Mouse (Mus musculus) Muller cell, postnatal 12 days (primary cell): ENCODE data around the gene Gm8011.
"Not testable (repeated sequence)": the region's sequence is repeated elsewhere in the genome, so short reads cannot be mapped to it uniquely, and the experiment has no call there.

Experiments
- DNase-seq: peaks from one replicate; pipeline ENCODE4 v3.0.0-alpha.2; 2015; ENCODE audit errors: inconsistent ontology term

The Gm8011 gene

GRCm38 (mm10) chr14:42463581-42463980 is at the start of gene Gm8011:
Gene Gm8011, plus strand, starts transcription at chr14:42463881.
- DNase-seq: not testable (repeated sequence)

GRCm38 (mm10) chr14:42439573-42439972 is 24.1 kb upstream of the Gm8011 start, which contains the start of gene Gm8005:
Gene Gm8005, minus strand, starts transcription at chr14:42439673.
- not testable (repeated sequence) for DNase-seq

GRCm38 (mm10) chr14:42502249-42502648 is 38.6 kb downstream of the Gm8011 start, which contains the start of gene Gm8020:
Gene Gm8020, minus strand, starts transcription at chr14:42502349.
- DNase-seq: not testable (repeated sequence)
